Mouse (Mus musculus) subcutaneous adipose tissue, adult 2 months (tissue): ENCODE results near the gene D2hgdh. TPM values are rescaled to one million over a fixed set of nuclear protein-coding genes. Genes with fewer than 3 reads are reported as not detected.

Experiments
- polyA plus RNA-seq: library from polyadenylated mRNA; depleted of rRNA; stranded (reverse); fragments of >200 nt; gene quantifications from 2 replicates; pipeline ENCODE4 v1.2.3, GENCODE M21; 2012; ENCODE audit warnings: low replicate concordance; rRNA removed

D2hgdh gene
- polyA plus RNA-seq, result 31.0 and 33.1 TPM in 2 replicates

DNA sequence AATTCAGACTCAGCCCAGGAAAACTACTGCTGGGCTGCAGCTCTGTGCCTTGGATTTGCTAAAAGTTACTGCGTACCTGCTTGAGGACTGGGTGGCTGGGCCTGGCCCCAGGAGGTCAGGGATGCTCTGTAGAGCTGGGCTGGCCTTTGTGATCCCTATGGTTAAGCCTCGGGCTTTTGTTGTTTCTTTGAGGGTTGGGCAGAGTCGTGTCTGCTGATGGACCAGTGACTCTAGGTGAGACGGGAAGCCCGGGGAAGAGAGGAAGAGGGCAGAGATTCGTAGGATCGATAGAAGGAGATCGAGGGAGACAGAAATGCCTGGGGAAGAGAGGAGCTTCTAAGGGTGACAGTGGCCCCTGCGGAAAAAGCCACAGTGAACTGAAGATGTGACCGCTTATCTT is at the start of gene D2hgdh:
Gene D2hgdh (plus strand): TSS at position 301 of the 400 bp plus-strand sequence.

DNA sequence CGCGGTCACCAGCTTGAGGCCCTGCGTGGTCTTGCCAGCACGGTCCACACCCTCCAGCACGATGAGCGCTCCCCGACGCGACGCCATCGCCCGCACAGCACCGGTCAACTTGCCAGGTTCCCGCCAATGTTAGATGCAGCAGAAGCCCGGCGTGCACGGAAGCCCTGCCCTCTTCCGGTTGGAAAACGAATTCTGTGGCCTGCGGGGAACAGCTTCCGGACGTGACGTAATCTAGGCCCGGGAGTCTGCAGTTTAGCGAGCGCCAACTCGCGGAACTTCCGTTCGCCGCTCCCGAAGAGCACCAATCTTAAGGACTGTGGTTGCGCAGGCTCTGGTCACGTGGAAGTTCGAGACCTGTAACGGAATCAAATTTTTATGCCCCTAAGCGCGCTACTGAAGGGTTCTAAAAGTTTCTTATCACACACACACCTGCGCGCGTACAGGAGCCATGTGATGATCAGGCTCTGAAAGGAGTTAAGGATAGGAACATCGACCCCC is 22.9 kb upstream of the D2hgdh start, which contains the start of gene Dtymk:
Gene Dtymk (minus strand): TSS at position 194 of the 498 bp plus-strand sequence.

DNA sequence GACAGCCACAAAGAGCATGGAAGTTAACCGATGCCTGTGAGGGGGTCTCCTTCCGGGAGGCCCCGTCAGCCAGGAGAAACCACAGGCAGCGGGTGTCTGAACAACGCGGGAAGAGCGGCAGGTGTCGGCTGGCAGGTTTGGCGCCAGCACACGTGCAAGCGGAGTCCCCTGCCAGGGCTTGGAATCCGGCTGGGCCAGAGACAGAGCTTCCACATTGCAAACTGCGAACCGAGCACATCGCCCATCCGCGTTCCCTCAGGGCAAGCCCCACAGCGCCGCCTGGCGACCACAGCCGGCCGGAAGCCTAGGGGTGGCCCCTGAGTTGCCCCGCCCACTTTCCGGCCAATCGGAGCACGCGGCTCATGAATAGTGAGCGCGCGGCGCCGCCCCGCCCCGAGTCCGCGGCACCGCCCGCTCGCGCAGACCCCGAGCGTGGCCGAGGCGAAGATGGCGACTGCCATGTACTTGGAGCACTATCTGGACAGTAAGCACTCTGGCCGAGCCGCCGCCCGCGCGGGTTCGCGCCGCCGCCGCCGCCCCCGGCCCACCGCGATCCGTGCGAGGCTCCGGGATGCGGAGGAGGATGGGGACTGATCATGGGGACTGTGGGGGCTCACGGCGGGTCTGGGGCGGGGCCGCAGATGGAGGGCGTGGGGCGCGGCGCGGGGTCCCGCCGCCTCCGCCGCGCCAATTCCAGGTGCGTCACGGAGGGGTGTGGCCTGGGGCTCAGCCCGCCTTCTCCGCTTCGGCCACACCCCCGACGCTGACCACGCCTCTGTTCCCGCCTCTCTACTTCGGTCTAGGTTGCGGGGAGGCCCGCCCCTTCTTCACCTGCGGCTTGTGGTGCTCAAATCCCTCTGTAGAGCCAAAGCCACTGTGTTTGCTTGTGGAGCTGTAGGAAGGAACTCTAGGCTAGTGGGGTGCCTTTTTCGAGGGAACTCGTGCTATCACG is 20.9 kb upstream of the D2hgdh start, which contains the start of gene Ing5:
Gene Ing5 (plus strand): TSS at position 410 of the 952 bp plus-strand sequence.

DNA sequence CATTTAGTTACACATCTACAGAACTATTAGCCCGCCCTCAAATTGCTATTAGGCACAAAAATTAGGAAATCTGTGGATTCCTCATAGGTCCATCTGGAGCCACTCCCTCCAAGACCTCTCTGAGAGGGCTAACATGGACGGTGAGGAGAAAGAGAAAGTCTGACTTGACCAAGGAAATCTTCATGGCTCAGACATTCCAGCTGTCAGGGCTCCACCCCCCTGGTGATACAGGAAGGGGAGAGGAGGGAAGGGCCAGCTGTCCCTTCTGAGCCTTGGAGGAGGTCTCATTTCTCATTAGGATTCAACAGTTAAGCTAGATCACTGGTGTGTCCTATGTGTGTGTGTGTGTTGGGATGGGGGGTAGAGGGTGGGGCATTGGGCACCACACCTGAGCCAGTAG is 36.3 kb downstream of the D2hgdh start, which contains the start of gene Gal3st2:
Gene Gal3st2 (plus strand): TSS at position 259 of the 400 bp plus-strand sequence.

Other genes with a start within 250 kb of the D2hgdh start
- gene Stk25, start 166.2 kb upstream of the D2hgdh start, polyA plus RNA-seq, result 170 and 200 TPM in 2 replicates
- 49.6 and 128 TPM in 2 replicates for gene Bok, start 139.2 kb upstream of the D2hgdh start, polyA plus RNA-seq
- 55.7 and 75.7 TPM in 2 replicates for gene Atg4b, start 73.4 kb upstream of the D2hgdh start, polyA plus RNA-seq
- gene Thap4, start 70.0 kb upstream of the D2hgdh start, polyA plus RNA-seq, result 39.6 and 56.2 TPM in 2 replicates
- 43.4 and 75.9 TPM in 2 replicates for gene Dtymk, start 23.0 kb upstream of the D2hgdh start, polyA plus RNA-seq
- gene Ing5, start 20.9 kb upstream of the D2hgdh start, polyA plus RNA-seq, result 5.5 and 10.1 TPM in 2 replicates
- gene Gal3st2, start 36.4 kb downstream of the D2hgdh start, polyA plus RNA-seq, result 0.19 TPM in 1 of 2 replicates, not detected in the other
- 0.21 TPM in 1 of 2 replicates, not detected in the other for gene Gal3st2b, start 93.4 kb downstream of the D2hgdh start, polyA plus RNA-seq
- 0.01 TPM in 1 of 2 replicates, not detected in the other for gene Gal3st2c, start 165.6 kb downstream of the D2hgdh start, polyA plus RNA-seq
- gene Neu4, start 195.5 kb downstream of the D2hgdh start, polyA plus RNA-seq, result not detected in 2 replicates
- gene Pdcd1, start 227.6 kb downstream of the D2hgdh start, polyA plus RNA-seq, result 0.11 and 0.19 TPM in 2 replicates